Mouse (Mus musculus) G1E (cell line): ENCODE measurements around the gene Scamp1.

Source experiments
- CTCF ChIP-seq: IDR thresholded peaks from 2 replicates; pipeline ENCODE4 v1.5.1; 2012; ENCODE audit warnings: low read depth, low read length, inconsistent platforms, mixed read lengths
- GATA1 ChIP-seq: IDR thresholded peaks from 2 replicates; pipeline ENCODE4 v1.6.1; 2012; ENCODE audit warnings: borderline replicate concordance, low read length, inconsistent platforms, mixed read lengths
- TAL1 ChIP-seq: conservative IDR thresholded peaks from 2 replicates; pipeline ENCODE4 v1.6.1; 2012; ENCODE audit warnings: low read depth, low read length, inconsistent platforms, mixed read lengths

- TF ChIP-seq CTCF: no peak
- no peak for TF ChIP-seq TAL1
- TF ChIP-seq GATA1: no peak
These were observed 131.0 kb downstream of the Scamp1 start for GRCm38 (mm10) chr13:94154512-94155296.
